Mouse (Mus musculus) testis, adult 2 months (tissue): ENCODE results near the gene Btnl6. TPM values are rescaled to one million over a fixed set of nuclear protein-coding genes. Genes with fewer than 3 reads are reported as not detected.
"Not testable (repeated sequence)": the region's sequence is repeated elsewhere in the genome, so short reads cannot be mapped to it uniquely, and the experiment has no call there.

Experiments used
- H3K27ac ChIP-seq: fragments of 200-500 bp; 2 replicates; pipeline ENCODE4 v1.5.1; 2012; ENCODE audit warnings: low read depth, low read length; ENCODE audit not compliant: control insufficient read depth, insufficient read depth
- H3K27me3 ChIP-seq: fragments of 200-500 bp; 2 replicates; pipeline ENCODE4 v1.6.1; 2012; ENCODE audit warnings: mild to moderate bottlenecking, low read length, moderate library complexity; ENCODE audit not compliant: control insufficient read depth, insufficient read depth
- H3K36me3 ChIP-seq: fragments of 200-500 bp; 2 replicates; pipeline ENCODE4 v1.6.1; 2012; ENCODE audit warnings: mild to moderate bottlenecking, low read length; ENCODE audit not compliant: control insufficient read depth, insufficient read depth
- H3K4me1 ChIP-seq: fragments of 200-500 bp; 2 replicates; pipeline ENCODE4 v1.6.1; 2012; ENCODE audit warnings: low read length; ENCODE audit not compliant: control insufficient read depth, insufficient read depth
- H3K4me3 ChIP-seq: fragments of 200-500 bp; 2 replicates; pipeline ENCODE4 v1.5.1; 2012; ENCODE audit warnings: low read depth, mild to moderate bottlenecking, low read length, moderate library complexity, mixed read lengths; ENCODE audit not compliant: control insufficient read depth
- CTCF ChIP-seq: fragments of 200-500 bp; IDR thresholded peaks from 2 replicates; pipeline ENCODE4 v1.5.1; 2012; ENCODE audit warnings: low read depth, mild to moderate bottlenecking, inconsistent platforms, low read length, moderate library complexity; ENCODE audit not compliant: control insufficient read depth, insufficient read depth, insufficient replicate concordance
- POLR2A ChIP-seq: fragments of 200-500 bp; IDR thresholded peaks from 2 replicates; pipeline ENCODE4 v1.6.1; 2012; ENCODE audit warnings: low read depth, mild to moderate bottlenecking, inconsistent platforms, low read length, moderate library complexity; ENCODE audit not compliant: control insufficient read depth
- polyA plus RNA-seq: library from polyadenylated mRNA; depleted of rRNA; stranded (reverse); fragments of >200 nt; gene quantifications from 2 replicates; pipeline ENCODE4 v1.2.3, GENCODE M21; 2012

Gene Btnl6
- polyA plus RNA-seq, 1 experiment = not detected

DNA sequence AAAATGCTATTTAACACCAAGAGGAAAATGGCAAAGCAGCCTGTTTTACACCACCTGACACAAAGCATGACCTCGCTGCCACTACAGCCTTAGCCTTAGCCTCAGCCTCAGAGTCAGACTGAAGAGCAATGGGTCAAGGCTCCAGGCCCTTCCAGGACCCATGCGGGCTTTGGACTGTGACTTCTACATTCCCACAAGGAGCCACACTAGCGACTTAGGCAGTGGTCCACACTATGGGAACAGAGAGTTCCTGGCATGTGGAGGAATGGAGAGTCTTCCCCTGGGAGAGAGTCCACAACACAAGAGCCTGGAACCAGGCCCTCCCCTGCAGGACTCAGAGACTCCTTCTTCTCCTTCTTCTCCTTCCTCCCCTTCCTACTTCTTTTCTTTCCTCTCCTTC, 15.5 kb upstream of the Btnl6 start:
- Histone ChIP-seq H3K27ac (no peak overlapping the region), H3K4me1 (no peaks in the 10 kb centered on the region), H3K36me3 (no peaks in the 10 kb centered on the region), H3K27me3 (no peaks in the 10 kb centered on the region), H3K4me3 (no peak overlapping the region)
- TF ChIP-seq POLR2A (no peak), CTCF (no peak)

DNA sequence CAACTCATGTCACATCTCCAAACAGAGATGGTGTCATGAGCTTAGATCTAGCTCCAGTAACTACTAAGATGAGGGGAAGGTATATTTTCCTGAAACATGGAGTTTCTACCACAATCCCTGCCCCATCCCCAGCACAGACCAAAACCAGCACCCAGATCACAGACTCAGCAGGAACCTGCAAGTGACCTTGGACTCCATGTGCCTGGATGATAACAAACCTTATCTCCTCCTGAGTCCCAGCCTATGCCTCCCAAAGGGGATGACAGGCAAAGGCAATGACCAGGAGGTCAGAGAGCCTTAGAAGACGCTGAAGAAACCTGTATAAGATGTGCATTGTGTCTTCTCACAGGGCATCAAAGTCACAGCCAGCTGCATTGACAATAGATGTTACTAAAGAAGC, 1.8 kb upstream of the Btnl6 start:
- Histone ChIP-seq H3K4me3 (no peak overlapping the region), H3K27ac (no peak overlapping the region), H3K36me3 (no peaks in the 10 kb centered on the region), H3K27me3 (no peaks in the 10 kb centered on the region), H3K4me1 (no peaks in the 10 kb centered on the region)
- TF ChIP-seq POLR2A (no peak), CTCF (no peak)

DNA sequence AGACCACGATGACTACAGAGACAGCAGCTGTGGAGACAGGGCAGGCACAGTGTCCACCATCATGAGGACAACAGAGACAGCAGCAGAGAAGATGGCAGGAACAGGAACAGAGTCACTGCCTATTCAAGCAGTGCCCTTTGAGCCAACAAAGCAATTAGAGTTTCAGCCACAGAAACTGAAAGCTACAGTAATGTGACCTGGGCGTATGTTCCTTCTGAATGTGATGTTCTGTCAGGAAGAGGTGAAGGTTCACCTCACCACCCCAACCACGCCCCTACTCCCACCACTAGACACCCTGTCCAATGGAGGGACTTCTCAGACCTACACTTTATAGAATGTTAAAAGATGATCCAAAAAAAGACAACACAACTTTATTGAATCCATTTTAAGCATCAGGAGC, 1.4 kb upstream of the Btnl6 start:
- not testable (repeated sequence) for H3K27me3 ChIP-seq, H3K4me1 ChIP-seq, H3K27ac ChIP-seq, H3K36me3 ChIP-seq, H3K4me3 ChIP-seq

DNA sequence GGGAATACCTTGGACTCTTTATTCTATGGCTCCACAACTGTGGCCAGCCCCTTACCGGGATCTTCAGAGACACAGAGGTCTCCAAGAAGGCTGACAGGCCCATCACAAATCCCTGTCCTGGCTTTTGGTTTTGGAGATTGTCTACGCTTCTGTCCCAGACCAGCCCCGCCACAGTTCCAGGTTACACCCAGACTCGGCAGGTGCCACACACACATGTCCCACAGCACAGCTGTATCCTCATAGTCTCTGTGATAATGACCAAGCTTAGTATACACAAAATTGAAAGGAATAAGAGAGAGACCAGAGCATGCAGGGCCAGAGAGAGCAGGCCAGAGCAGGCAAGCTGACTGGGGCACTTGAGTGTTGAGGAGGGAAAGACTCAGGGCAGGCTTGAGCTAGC, 643 bp upstream of the Btnl6 start:
- Histone ChIP-seq H3K27me3 (no peaks in the 10 kb centered on the region), H3K4me3 (no peak overlapping the region), H3K27ac (no peak overlapping the region), H3K4me1 (no peaks in the 10 kb centered on the region), H3K36me3 (no peaks in the 10 kb centered on the region)
- no peak for TF ChIP-seq CTCF
- no peak for TF ChIP-seq POLR2A

DNA sequence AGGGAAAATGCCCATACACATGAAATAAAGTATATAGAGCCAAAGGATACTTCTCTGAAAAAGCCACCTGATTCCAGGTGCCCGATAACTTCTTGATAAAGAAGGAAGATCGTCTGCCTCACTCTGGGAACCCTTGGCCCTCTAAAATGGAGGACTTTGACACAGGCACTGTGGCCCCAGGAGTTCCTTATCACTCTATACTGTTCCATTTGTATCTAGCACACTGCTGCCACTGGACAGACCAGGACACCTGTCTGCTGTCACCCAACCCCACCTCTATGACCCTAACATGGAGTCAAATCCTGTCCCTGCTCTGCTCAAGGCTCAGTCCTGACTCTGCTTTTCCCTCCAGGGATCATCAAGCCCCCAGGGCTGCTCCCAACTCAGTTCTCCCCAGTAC, 638 bp downstream of the Btnl6 start:
- Histone ChIP-seq H3K27ac (no peak overlapping the region), H3K4me3 (no peak overlapping the region), H3K36me3 (no peaks in the 10 kb centered on the region), H3K27me3 (no peaks in the 10 kb centered on the region), H3K4me1 (no peaks in the 10 kb centered on the region)
- no peak for TF ChIP-seq POLR2A
- no peak for TF ChIP-seq CTCF

DNA sequence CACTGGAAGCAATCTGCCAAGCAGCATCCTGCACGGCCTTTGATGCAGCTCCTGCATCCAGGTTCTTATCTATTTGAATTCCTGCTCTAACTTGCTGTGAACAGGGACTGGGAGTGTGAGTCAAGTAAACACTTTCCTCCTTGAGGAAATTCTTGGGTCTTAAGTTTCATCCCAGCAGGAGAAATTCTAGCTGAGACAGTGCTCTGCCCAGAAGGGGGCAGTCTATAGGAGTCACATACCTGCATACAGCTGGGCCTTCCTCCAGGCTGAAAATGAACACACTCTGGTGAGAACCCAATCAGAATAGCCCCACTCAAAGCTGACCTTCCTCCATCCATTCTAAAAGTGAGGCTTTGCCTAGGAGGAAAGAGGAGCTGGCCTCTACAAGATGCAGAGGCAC, 5.4 kb downstream of the Btnl6 start:
- not testable (repeated sequence) for H3K27ac ChIP-seq, H3K27me3 ChIP-seq, H3K4me1 ChIP-seq, H3K36me3 ChIP-seq, H3K4me3 ChIP-seq

DNA sequence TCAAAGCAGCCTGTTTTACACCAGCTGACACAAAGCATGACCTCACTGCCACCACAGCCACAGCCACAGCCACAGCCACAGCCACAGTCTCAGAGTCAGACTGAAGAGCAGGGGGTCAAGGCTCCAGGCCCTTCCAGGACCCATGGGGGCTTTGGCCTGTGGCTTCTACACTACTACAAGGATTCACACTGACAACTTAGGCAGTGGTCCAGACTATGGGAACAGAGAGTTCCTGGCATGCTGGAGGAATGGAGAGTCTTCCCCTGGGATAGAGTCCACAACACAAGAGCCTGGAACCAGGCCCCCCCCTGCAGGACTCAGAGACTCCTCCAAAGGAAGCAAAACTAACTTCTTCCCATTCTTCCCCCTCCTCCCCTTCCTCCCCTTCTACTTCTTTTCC, 9.6 kb downstream of the Btnl6 start:
- Histone ChIP-seq H3K4me1 (no peaks in the 10 kb centered on the region), H3K27ac (no peak overlapping the region), H3K4me3 (no peak overlapping the region), H3K36me3 (no peaks in the 10 kb centered on the region), H3K27me3 (no peaks in the 10 kb centered on the region)
- no peak for TF ChIP-seq POLR2A
- TF ChIP-seq CTCF = no peak

DNA sequence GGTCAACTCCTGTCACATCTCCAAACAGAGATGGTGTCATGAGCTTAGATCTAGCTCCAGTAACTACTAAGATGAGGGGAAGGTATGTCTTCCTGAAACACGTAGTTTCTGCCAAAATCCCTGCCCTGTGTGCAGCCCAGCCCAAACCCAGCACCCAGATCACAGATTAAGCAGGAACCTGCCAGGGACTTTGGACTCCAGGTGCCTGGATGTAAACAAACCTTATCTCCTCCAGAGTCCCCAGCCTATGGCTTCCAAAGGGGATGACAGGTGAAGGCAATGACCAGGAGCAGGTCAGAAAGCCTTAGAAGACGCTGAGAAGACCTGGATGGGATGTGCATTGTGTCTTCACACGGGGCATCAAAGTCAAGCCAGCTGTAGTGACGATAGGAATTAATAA, 19.4 kb downstream of the Btnl6 start:
- H3K4me3 ChIP-seq, H3K36me3 ChIP-seq, H3K27ac ChIP-seq, H3K27me3 ChIP-seq, H3K4me1 ChIP-seq: not testable (repeated sequence)

DNA sequence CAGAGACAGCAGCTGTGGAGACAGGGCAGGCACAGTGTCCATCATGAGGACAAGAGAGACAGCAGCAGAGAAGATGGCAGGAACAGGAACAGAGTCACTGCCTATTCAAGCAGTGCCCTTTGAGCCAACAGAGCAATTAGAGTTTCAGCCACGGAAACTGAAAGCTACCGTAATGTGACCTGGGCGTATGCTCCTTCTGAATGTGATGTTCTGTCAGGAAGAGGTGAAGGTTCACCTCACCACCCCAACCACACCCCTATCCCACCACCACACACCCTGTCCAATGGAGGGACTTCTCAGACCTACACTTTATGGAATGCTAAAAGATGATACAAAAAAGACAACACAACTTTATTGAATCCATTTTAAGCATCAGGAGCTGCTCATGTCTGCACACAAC, 19.8 kb downstream of the Btnl6 start:
- not testable (repeated sequence) for H3K4me3 ChIP-seq, H3K27ac ChIP-seq, H3K36me3 ChIP-seq

More for the DNA sequence above, 19.8 kb downstream of the Btnl6 start:
- H3K27me3 ChIP-seq, H3K4me1 ChIP-seq: not testable (repeated sequence)
